Mouse (Mus musculus): ENCODE results near the gene Mark1. TPM values are rescaled to one million over a fixed set of nuclear protein-coding genes. Genes with fewer than 3 reads are reported as not detected.

Mark1 gene
- polyA plus RNA-seq, 1 experiment from 2014 or later: 2.4 TPM

Other genes starting within 250 kb of the Mark1 start
- gene Marc1, start 188.3 kb downstream of the Mark1 start, polyA plus RNA-seq (2014; fragmentation: Nextera tagmentation; extraction: Ambion mirVana): 0.28 and 0.41 TPM in 2 replicates
- gene Marc2, start 153.1 kb downstream of the Mark1 start, polyA plus RNA-seq (2014; fragmentation: Nextera tagmentation; extraction: Ambion mirVana): 177 and 178 TPM in 2 replicates
- 2.2 and 2.3 TPM in 2 replicates for gene C130074G19Rik, start 116.4 kb downstream of the Mark1 start, polyA plus RNA-seq (2014; fragmentation: Nextera tagmentation; extraction: Ambion mirVana)
- gene Rab3gap2, start 204.5 kb upstream of the Mark1 start, polyA plus RNA-seq (2014; fragmentation: Nextera tagmentation; extraction: Ambion mirVana): 13.0 and 21.9 TPM in 2 replicates

Data from kidney, embryonic 14.5 days (tissue).